Mouse (Mus musculus) hindbrain, embryonic 14.5 days (tissue): ENCODE results near the gene Gm47283. TPM values are rescaled to one million over a fixed set of nuclear protein-coding genes. Genes with fewer than 3 reads are reported as not detected.
A peak's percentile ranks its signal among the peaks of the same experiment; 100 is the strongest.
"Not testable (repeated sequence)": the region's sequence is repeated elsewhere in the genome, so short reads cannot be mapped to it uniquely, and the experiment has no call there.

Source experiments
- ATAC-seq: fragments of 200-750 bp; cut with Nextera tagmentation; 2 replicates; pipeline ENCODE4 v1.8.0; 2017; ENCODE audit warnings: moderate number of reproducible peaks, mild to moderate bottlenecking, moderate TSS enrichment, moderate library complexity; ENCODE audit not compliant: low FRiP score
- DNase-seq: peaks from one replicate; pipeline ENCODE4 v3.0.0-alpha.2; 2015; ENCODE audit warnings: low spot score
- H3K27ac ChIP-seq: fragments of 300-500 bp; sonication (generic); 2 replicates; pipeline ENCODE4 v1.5.1; 2014; ENCODE audit warnings: mild to moderate bottlenecking, moderate library complexity
- H3K27me3 ChIP-seq: fragments of 300-500 bp; sonication (generic); 2 replicates; pipeline ENCODE4 v1.6.1; 2014; ENCODE audit warnings: mild to moderate bottlenecking, low read length, mixed read lengths; ENCODE audit not compliant: control insufficient read depth, insufficient read depth
- H3K36me3 ChIP-seq: fragments of 300-500 bp; sonication (generic); replicated peaks from 2 replicates; pipeline ENCODE4 v1.6.1; 2014; ENCODE audit not compliant: control insufficient read depth, insufficient read depth
- H3K4me1 ChIP-seq: fragments of 300-500 bp; sonication (generic); replicated peaks from 2 replicates; pipeline ENCODE4 v1.6.1; 2014; ENCODE audit warnings: antibody characterized with exemption, low read length, mixed read lengths; ENCODE audit not compliant: control insufficient read depth, insufficient read depth
- H3K4me2 ChIP-seq: fragments of 300-500 bp; sonication (generic); replicated peaks from 2 replicates; pipeline ENCODE4 v1.6.1; 2014; ENCODE audit warnings: mild to moderate bottlenecking, moderate library complexity
- H3K4me3 ChIP-seq: fragments of 300-500 bp; sonication (generic); replicated peaks from 2 replicates; pipeline ENCODE4 v1.5.1; 2014; ENCODE audit warnings: mild to moderate bottlenecking, low read length
- H3K9ac ChIP-seq: fragments of 300-500 bp; sonication (generic); 2 replicates; pipeline ENCODE4 v1.6.1; 2014
- H3K9me3 ChIP-seq: fragments of 300-500 bp; sonication (generic); 2 replicates; pipeline ENCODE4 v1.6.1; 2016; ENCODE audit warnings: low read length; ENCODE audit not compliant: control insufficient read depth
- WGBS: fragments of 180-500 bp; shearing (Covaris S2); extraction: QIAGEN DNeasy Blood & Tissue Kit; methylation state at CpG from one replicate; pipeline ENCODE4 v1.1.7; 2014; 5-methylcytosine and 5-hydroxymethylcytosine counted together
- polyA plus RNA-seq: library from polyadenylated mRNA; unstranded; fragments of >200 nt; fragmentation: Nextera tagmentation; extraction: Ambion mirVana; gene quantifications from 2 replicates; pipeline ENCODE4 v1.2.1, GENCODE M21; 2014

The Gm47283 gene
- polyA plus RNA-seq, result not detected in 2 replicates

GRCm38 (mm10) chrY:90784438-90784837 is at the start of gene Gm47283:
Gm47283 (plus strand) TSS chrY:90784738.
- H3K9ac ChIP-seq, H3K4me2 ChIP-seq, H3K36me3 ChIP-seq, ATAC-seq, H3K4me1 ChIP-seq, H3K4me3 ChIP-seq, H3K27ac ChIP-seq, DNase-seq, H3K27me3 ChIP-seq, H3K9me3 ChIP-seq: not testable (repeated sequence)
- no CpG with 5 or more reads among the region's 48 CpGs for WGBS

- not testable (repeated sequence) for DNase-seq
These were observed 49.2 kb upstream of the Gm47283 start for GRCm38 (mm10) chrY:90735181-90735895.

GRCm38 (mm10) chrY:90736217-90737000 is 48.1 kb upstream of the Gm47283 start:
- 86% methylated on average over 4 of the region's 9 CpGs for whole genome bisulfite sequencing

More at GRCm38 (mm10) chrY:90735181-90735895, 49.2 kb upstream of the Gm47283 start:
- Histone ChIP-seq H3K9me3 (peaks cover 40% of the 10 kb centered on the region), H3K36me3 (peaks cover 35% of the 10 kb centered on the region)
- not testable (repeated sequence) for H3K9ac ChIP-seq, H3K27ac ChIP-seq, H3K4me3 ChIP-seq, H3K27me3 ChIP-seq, H3K4me2 ChIP-seq, H3K4me1 ChIP-seq, ATAC-seq
- 86% methylated on average over 2 of the region's 5 CpGs for WGBS

DNA sequence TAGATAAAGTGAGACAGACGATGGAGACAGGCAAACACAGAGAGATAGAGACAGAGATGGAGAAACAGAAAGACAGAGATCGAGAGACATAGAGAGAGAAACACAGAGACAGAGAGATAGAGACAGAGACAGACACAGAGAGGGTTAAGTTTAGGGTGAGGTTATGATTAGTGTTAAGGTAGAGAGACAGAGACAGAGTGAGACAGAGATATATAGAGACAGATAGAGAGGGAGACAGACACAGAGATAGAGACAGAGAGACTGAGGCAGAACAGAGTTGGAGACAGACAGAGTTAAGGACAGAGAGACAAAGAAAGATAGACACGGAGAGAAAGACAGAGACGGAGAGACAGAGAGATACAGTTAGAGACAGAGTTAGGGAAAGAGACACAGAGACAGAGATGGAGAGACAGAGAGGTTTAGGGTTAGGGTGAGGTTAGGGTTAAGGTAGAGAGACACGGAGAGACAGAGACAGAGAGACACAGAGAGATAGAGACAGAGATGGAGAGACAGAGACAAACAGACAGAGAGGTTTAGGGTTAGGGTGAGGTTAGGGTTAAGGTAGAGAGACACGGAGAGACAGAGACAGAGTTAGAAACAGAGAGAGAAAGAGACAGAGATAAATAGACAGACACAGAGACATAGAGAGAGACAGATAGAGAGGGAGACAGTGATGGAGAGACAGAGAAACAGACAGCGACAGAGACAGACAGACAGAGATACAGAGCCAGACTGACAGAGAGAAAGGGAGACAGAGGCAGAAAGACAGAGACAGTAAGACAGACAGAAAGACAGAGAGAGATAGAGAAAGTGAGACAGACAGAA is 46.7 kb upstream of the Gm47283 start:
- WGBS, result 89% methylated on average over 7 of the region's 7 CpGs

More at GRCm38 (mm10) chrY:90736217-90737000, 48.1 kb upstream of the Gm47283 start:
- H3K27me3 ChIP-seq, H3K9ac ChIP-seq, H3K4me2 ChIP-seq, H3K4me3 ChIP-seq, ATAC-seq, H3K4me1 ChIP-seq, H3K27ac ChIP-seq, DNase-seq: not testable (repeated sequence)
- Histone ChIP-seq H3K36me3 (peaks cover 41% of the 10 kb centered on the region), H3K9me3 (peaks cover 48% of the 10 kb centered on the region)

GRCm38 (mm10) chrY:90738431-90738680 is 46.2 kb upstream of the Gm47283 start:
- Histone ChIP-seq H3K27me3 (no peaks in the 10 kb centered on the region), H3K4me3 (no peak overlapping the region), H3K36me3 (peaks cover 50% of the 10 kb centered on the region), H3K27ac (no peak overlapping the region), H3K4me1 (no peaks in the 10 kb centered on the region), H3K4me2 (no peak overlapping the region), H3K9ac (no peak overlapping the region), H3K9me3 (peaks cover 52% of the 10 kb centered on the region)
- 88% methylated on average over 1 of the region's 1 CpGs for WGBS
- DNase-seq, result no peak
- no peak for ATAC-seq

More for the DNA sequence above, 46.7 kb upstream of the Gm47283 start:
- Histone ChIP-seq H3K4me2 (no peak overlapping the region), H3K4me1 (no peaks in the 10 kb centered on the region), H3K27ac (no peak overlapping the region), H3K27me3 (no peaks in the 10 kb centered on the region), H3K9ac (no peak overlapping the region), H3K4me3 (no peak overlapping the region), H3K36me3 (peaks cover 50% of the 10 kb centered on the region), H3K9me3 (peaks cover 52% of the 10 kb centered on the region)
- ATAC-seq (no peak), DNase-seq (no peak)

DNA sequence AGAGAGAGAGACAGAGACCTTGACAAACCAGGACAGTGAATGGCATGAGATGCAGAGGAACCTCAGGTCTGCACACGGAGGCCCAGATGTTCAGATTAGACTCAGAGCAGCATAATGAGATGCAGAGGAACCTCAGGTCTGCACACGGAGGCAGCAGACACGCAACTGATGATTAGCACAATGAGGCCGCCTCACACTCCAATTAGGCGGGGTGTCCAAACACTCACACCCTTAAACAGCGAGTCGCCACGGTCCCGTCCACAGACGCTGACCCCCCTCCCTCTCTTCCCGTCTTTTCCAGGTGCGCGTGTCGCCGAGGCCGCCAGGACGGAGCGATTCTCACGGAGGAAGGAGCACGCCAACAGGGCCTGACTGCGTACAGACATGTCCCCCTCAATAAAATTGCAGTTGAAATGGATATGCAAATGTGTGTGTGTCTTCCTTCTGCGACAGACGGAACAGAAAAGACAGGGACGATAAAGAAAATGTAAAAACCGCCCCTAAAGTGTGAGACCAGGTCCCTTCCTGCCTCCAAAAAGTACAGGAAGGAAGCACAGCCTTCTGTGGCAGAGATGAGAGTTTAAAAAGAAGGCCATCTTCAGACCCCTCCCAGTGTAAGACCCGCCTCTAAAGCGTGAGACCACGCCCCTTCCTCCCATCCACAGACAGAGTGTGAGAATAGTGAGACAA is 45.6 kb upstream of the Gm47283 start:
- peak; percentile 37; the same call in 1 of the 2 replicates for ATAC-seq
- not testable (repeated sequence) for H3K9ac ChIP-seq, H3K27me3 ChIP-seq, H3K4me3 ChIP-seq, H3K4me1 ChIP-seq, H3K4me2 ChIP-seq, H3K27ac ChIP-seq
- Histone ChIP-seq H3K9me3 (peaks cover 57% of the 10 kb centered on the region), H3K36me3 (peaks cover 50% of the 10 kb centered on the region)
- DNase-seq, result peak; percentile 50
- 83% methylated on average over 28 of the region's 28 CpGs for WGBS

DNA sequence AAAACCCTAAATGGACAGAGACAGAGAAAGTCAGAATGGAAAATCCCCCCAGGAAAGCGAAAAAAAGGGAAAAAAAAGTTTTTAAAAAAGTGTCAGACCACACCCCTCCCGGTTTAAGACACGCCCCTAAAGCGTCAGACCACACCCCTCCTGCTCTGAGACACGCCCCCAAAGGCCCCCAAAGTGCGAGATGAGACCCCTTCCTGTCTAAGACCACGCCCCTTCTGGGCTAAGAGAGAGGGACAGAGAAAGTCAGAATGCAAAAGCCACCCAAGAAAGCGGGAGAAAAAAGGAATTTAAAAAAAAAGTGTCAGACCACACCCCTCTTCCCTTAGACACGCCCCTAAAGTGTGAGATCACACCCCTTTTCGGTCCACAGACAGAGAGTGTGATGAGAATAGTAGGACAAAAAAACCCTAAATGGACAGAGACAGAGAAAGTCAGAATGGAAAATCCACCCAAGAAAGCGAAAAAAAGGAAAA is 45.0 kb upstream of the Gm47283 start:
- peak; percentile 58 for DNase-seq
- ATAC-seq, result not testable (repeated sequence)
- WGBS, result 65% methylated on average over 11 of the region's 11 CpGs

DNA sequence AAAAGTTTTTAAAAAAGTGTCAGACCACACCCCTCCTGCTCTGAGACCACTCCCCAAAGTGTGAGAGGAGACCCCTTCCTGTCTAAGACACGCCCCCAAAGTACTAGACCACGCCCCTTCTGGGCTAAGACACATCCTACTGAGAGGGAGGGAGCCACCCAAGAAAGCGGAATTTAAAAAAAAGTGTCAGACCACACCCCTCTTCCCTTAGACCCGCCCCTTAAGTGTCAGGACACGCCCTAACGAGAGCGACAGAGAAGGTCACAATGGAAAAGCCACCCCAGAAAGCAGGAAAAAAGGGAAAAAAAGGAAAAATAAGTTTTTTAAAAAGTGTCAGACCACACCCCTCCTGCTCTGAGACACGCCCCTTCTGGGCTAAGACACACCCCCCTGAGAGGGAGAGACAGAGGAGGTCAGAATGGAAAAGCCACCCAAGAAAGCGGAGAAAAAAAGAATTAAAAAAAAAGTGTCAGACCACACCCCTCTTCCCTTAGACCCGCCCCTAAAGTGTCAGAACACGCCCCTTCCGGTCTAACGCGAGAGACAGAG is 44.5 kb upstream of the Gm47283 start:
- peaks cover 46% of the 10 kb centered on the region for H3K36me3 ChIP-seq
- no peak overlapping the region for H3K4me2 ChIP-seq
- WGBS, result 64% methylated on average over 14 of the region's 14 CpGs
- no peak overlapping the region for H3K4me3 ChIP-seq
- H3K9ac ChIP-seq, result no peak overlapping the region
- ATAC-seq (0 out of 2 replicates have a peak, but pooled peaks have one; percentile 1), DNase-seq (peak; percentile 65)
- H3K27me3 ChIP-seq, result no peaks in the 10 kb centered on the region
- peaks cover 67% of the 10 kb centered on the region for H3K9me3 ChIP-seq
- H3K27ac ChIP-seq, result no peak overlapping the region
- no peaks in the 10 kb centered on the region for H3K4me1 ChIP-seq

More for the DNA sequence above, 45.0 kb upstream of the Gm47283 start:
- H3K27me3 ChIP-seq, H3K4me1 ChIP-seq, H3K4me3 ChIP-seq, H3K4me2 ChIP-seq, H3K27ac ChIP-seq, H3K9ac ChIP-seq: not testable (repeated sequence)
- H3K36me3 ChIP-seq, result peaks cover 47% of the 10 kb centered on the region
- H3K9me3 ChIP-seq, result peaks cover 63% of the 10 kb centered on the region
